Mouse (Mus musculus) erythroblast, adult 5-6 weeks (primary cell): ENCODE results near the gene Lingo1. TPM values are rescaled to one million over a fixed set of nuclear protein-coding genes. Genes with fewer than 3 reads are reported as not detected.

Experiments
- ATAC-seq: replicated peaks from 2 replicates; pipeline ENCODE4 v1.8.0; 2016; ENCODE audit warnings: moderate number of reproducible peaks, mild to moderate bottlenecking, moderate TSS enrichment, inconsistent platforms; ENCODE audit not compliant: poor library complexity, low FRiP score, severe bottlenecking
- total RNA-seq, 2 experiments: library from RNA; stranded (forward) in 1 of 2; stranded (reverse) in 1 of 2; fragments of 150-400 nt in 1 of 2; fragments of 200-764, 138-1000 nt in 1 of 2; gene quantifications; 2 replicates each; pipeline versions ENCODE4 v1.2.3 to v1.2.4; 2015 to 2017; ENCODE audit warnings: low replicate concordance in 2 of 2

The Lingo1 gene
- total RNA-seq, 2 experiments from 2014 or later: not detected

GRCm38 (mm10) chr9:56784576-56784975 lies 11.7 kb downstream of the Lingo1 start:
- ATAC-seq: no peak

DNA sequence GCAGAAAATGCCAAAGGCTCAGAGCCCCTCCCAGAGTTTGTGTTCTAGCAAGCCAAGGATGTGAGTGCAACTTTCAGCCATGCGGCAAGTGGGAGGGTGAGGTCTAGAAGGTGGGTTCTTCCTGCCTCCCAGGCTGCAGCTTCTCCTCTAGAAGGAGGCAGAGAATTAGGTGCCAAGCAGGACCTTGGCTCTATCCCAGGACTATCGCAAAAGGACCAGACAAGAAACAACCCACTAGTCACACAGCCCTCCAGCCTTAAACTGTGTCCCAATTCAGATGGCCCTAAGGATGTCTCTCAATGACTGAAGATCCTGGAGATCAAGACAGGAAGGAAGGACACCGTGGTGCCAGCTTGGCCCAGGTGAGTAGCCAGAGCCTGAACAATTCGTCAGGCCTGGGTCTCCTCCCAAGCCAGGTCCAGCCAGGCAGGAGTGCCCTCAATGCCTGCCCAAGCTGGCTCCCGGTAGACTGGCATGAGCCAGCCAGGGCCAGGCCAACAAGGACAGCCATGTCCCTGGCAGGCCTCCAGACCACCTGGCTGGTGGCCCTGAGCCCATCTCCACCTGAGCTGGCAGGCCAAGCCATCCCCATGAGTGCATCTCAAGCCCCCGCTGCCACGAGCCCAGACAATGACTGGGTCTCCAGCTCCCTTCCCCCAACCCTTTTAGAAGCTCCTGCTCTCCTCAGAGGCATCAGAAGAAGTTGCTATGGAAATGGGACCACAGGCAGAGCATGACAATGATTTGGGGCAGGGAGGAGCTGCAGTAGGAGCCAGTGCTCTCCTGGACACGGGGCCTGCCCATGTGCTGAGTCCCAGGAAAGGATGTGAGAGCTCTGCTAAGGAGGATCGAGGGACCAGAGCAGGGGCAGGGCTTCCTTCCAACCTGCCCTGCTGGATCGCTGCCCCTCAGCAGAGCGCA lies 19.1 kb downstream of the Lingo1 start:
- ATAC-seq: no peak

- no peak for ATAC-seq
These were observed 20.9 kb downstream of the Lingo1 start for GRCm38 (mm10) chr9:56775161-56775934.

DNA sequence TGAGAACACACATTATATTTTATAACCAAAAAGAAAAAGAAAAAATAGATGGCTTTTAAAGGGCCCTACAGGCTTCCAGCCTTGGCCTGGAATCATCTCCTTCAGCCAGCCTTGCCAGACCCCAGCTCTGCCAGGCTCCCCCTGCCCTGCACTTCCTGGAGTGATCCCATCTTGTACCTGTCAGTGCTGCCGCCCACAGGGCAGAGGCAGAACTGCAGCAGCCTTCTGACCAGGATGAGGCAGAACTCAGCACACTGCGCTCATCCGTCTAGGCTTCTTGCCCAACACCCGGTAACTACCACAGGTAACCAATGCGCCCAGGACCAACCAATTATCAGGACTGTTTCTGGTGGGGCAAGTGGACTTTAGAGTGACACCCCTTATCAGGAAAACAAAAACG lies 22.0 kb downstream of the Lingo1 start:
- ATAC-seq: 0 out of 2 replicates have a peak, but pooled peaks have one; percentile 44

- no peak for ATAC-seq
These were observed 22.6 kb downstream of the Lingo1 start for GRCm38 (mm10) chr9:56773666-56774065.

DNA sequence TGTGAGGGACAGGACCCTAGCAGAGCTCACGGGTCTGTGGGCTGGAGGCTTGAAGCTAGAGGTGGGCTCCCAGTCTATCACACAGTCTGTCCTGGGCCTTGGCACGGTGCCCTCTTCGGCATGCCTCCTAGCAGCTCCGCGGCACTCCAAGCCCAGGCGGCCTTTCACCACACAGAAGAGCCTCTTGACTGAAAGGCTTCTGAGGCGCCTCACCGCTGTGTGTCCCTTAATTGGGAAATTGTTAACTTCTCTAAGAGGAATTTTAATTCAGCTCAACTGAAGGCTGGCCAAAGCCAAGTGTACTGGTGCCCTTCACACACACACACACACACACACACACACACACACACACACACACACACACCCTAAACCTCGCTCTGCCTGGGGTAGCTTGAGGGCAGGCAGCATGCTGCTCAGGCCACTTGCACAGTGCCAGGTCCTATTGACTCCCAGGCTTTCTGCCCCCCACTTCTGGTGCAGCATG lies 28.6 kb downstream of the Lingo1 start:
- ATAC-seq: no peak

DNA sequence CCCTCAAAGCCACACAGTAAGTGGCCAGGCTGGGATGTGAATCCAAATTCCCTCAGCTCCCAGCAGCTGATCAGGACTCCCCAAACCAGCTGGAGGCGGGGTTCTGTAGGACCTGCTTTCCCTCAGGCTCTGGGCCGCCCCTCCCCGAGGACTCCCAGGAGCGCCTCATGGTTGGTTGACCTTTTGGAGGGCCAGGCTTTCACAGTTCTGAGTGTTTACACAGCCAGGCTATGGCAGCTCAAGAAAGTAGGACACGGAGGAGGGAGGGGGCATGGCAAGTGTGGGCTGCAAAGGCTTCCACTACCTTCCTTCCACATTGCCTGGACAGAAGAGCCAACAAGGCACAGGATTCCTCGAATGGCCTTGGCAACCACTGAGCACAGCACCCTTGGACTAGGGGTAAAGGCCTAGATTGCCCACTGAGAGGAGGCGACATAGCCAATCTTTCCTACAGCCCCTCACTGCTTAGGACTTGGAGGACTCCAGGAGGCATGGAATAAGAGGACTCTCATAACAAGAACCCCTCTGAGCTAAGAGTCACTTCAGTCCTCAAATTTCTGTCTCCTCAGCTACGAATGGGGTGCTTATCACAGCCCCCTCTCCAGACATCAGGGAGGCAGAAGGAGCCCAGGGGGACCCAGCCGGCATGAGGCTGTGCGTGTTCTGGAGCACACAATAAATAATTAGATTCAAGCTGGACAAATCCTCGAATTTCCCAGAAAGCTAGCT lies 29.5 kb downstream of the Lingo1 start:
- ATAC-seq: no peak

DNA sequence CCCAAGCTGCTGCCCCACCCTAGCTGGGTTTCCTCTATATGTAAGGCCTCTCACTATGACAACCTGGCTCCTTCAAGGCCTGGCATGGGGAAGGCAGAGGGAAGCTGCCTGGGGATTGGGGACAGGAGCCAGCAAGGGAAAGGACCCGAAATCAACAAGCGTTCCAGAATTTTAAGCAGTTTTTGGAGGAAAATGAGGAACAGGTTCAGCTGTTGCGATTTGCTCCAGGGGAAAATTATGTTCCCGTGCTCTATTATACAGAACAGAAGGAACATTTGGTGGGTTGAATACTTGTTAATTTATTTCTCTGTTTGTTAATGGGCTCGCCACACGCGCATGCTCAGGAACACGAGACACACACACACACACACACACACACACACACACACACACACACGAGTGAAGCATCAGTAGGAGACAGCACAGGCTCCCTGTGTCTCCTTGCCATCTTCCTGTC lies 34.1 kb downstream of the Lingo1 start:
- ATAC-seq: no peak

DNA sequence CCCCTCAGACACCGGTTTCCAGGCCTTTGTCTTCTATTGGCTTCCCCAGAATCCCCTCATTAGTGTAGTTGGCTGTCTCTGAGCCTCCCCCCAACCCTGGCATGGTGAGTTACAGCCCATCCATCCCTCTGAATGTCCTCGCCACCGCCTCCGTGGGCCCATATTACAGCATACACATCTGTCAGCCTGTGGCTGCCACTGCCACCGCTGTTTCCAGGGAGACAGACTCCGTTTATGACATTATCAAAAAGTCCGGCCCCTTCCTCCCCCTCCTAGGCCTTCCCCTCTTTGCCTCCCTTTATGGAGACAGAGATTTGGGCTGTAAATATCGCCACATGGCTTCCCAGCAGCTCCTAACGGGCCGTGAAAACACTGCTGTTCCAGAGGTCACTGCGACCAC lies 38.5 kb downstream of the Lingo1 start:
- ATAC-seq: no peak

- no peak for ATAC-seq
These were observed 41.1 kb downstream of the Lingo1 start for GRCm38 (mm10) chr9:56755119-56755518.

GRCm38 (mm10) chr9:56753386-56753785 lies 42.9 kb downstream of the Lingo1 start:
- ATAC-seq: no peak

- no peak for ATAC-seq
These were observed 48.2 kb downstream of the Lingo1 start for GRCm38 (mm10) chr9:56748056-56748455.

GRCm38 (mm10) chr9:56746926-56747294 lies 49.4 kb downstream of the Lingo1 start:
- no peak for ATAC-seq

DNA sequence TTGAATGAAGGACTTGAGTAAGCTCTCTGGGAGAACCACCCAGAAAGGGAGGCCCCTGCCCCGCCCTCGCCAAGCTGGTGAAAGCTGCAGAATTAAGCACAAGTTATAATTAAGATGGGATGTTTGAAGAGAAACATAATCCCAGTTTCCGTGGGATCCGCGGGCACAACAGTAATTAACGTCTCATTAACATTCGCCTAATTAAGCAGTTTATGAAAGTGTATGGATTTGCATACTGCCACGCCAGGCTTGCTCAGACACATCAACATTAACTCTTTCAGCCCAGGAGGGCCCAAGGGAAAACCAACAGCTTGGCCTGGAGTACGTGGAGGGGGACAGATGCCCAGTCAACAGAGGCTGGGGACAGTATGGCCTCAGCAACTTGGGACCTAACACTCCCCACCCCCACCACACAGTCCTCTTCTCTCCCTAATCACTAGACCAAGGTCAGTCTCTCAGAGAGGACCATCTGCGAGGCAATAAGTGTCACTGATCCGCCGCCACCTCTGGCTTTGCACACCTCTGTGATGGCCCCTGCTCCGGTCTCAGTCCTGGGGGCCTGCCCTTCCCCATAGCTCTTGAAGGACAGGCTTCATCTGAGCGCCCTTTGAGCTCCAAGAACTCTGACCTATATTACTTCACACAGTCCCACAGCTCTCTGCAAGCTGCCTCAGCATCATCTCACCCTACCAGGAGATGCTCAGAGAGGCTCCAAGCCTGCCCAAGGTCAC lies 49.9 kb downstream of the Lingo1 start:
- no peak for ATAC-seq

GRCm38 (mm10) chr9:56744369-56744768 lies 51.9 kb downstream of the Lingo1 start:
- ATAC-seq: no peak

DNA sequence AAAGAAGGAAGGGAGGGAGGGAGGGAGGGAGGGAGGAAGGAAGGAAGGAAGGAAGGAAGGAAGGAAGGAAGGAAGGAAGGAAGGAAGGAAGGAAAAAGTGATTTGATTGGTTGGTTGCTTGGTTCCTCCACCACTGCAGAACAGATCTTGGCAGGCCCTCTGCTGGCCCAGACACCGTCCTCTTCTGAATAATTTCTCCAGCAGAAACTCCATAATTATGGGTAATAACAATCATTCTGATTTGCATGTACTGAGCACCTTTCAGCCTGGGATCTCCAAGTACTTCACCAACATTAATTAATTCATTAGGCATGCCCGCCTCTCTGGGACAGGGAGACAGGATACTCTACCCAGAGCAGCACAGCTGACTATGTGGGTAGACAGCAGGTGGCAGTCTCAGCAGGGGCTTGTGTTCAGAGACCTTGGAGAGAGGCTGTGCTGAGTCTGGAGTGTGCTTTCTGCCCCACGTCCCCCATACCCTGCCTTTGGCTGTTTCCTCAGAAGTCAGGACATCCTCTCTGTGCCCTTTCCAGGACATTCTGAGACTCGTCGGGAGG lies 57.0 kb downstream of the Lingo1 start:
- no peak for ATAC-seq

GRCm38 (mm10) chr9:56738261-56739171 lies 57.8 kb downstream of the Lingo1 start:
- ATAC-seq: no peak

GRCm38 (mm10) chr9:56734398-56734797 lies 61.9 kb downstream of the Lingo1 start:
- no peak for ATAC-seq
